Mouse (Mus musculus) skeletal muscle tissue, adult 2 months (tissue): ENCODE data around the gene Gm49369.
"Not testable (repeated sequence)": the region's sequence is repeated elsewhere in the genome, so short reads cannot be mapped to it uniquely, and the experiment has no call there.

Experiments
- DNase-seq: peaks from one replicate; pipeline ENCODE4 v3.0.0-alpha.2; 2012; ENCODE audit warnings: low read depth, low spot score

Gm49369 gene

DNA sequence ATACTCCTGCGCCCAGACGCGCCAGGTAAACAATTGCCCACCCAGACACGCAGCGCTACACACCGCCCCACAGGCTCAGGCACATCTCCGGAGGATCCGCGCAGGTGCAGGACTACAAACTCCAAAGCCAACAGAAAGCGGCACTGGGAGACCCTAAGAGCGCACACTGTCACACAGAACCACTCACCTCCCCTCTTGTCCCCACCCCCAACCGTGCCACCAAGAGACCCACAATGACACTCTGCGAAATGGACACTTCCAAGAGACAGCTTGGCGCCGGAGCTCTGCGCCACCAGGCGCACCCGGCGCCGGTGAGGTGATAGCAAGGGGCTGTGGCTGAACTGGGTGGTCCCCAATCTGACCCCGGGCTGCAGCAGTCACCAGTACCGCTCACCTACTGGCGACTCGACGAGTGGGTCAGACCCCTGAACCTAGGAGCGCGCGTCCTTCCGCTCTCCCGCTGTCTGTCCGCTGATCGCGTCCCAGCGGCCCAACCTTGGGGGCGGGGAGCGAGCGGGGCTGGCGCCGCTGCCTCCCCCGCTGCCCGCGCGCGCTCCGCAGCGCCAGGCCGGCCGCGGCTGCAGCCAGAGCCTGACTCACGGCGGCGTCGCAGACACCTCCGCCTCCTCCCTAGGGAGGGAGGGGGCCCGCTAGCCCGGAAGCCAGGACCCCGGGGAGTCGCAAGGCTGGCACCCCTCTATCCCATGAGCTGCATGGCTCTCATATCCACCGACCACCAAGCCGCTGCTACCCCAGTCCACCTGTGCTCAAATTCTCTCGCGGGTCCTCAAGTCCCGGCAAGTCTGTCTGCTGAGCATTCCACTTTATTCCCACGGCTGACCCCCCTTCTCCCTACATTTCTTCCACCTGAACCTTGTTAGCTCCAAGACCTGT is 10.5 kb downstream of the Gm49369 start:
- no peak for DNase-seq

DNA sequence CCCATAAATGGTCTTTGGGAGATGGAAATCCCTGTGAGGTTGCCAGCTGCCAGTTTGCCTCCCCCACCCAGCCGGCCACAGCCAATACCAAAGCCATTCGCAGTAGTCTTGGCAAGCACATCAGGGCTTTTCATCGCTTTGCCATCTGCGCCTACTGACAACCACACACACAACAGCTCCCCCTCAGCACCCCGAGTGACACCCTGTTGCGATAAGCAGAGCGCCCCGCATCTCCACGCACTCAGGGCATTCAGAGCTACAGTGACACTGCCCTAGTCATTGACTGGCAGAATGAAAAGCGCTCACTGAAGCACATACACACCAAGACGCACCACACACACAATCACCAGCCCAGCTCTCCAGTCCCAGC is 11.1 kb downstream of the Gm49369 start:
- no peak for DNase-seq

DNA sequence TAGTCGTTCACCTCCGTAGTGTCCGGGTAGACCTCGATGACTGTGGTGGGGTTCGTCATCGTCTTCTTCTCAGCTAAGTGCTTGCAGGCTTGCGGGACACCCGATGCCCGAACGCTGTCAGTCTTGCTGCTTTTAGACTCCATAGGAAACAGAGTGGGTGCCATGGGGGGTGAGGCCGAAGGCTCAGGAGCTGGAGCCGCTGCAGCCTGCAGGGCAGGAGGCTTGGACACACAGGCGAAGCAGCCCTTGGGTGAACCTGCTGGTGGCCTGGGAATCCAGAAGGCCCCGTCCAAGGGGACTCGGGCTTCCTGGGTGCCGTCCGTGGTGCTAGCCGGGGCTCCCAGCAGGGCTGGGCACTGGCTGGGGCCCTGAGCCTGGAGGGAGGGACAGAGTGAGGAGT is 11.5 kb downstream of the Gm49369 start:
- DNase-seq: no peak

DNA sequence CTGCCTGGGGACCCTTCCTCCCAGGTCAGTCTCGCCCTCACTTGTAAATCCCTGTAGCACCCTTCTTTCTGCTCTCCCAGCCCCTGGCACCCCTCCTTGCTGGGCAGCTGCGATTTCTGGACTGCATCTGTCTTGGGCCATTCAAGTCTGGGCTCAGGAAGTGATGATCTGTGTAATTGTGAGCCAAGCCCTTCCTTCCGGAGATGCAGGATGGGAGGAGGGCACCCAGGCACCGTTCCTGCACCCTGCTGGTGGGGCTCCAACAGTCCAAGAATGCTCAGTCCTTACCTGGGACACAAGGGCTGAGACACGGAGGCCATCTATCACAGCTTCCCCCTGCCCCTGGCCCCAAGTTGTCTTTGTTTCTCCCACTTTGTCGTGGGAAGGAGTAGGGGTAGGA is 12.6 kb downstream of the Gm49369 start:
- no peak for DNase-seq

DNA sequence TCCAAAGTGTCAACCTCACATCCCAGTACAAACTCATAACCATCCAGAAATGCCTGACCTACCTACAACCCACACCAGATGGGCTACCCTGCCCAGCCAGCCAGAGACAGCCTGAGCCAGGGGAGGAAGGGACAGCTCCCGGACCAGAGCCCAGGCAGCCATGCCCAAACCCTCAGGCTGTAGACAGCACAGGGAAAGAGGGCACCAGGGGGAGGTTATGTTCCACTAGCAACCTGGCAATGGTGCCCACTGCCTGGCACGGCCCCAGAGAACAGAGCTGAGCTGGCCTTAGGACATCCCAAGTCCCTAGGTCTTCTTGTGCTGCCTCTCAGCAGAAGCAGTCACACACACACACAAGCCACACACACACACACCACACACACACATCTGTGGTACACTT is 13.6 kb downstream of the Gm49369 start:
- peak; percentile 82 for DNase-seq

DNA sequence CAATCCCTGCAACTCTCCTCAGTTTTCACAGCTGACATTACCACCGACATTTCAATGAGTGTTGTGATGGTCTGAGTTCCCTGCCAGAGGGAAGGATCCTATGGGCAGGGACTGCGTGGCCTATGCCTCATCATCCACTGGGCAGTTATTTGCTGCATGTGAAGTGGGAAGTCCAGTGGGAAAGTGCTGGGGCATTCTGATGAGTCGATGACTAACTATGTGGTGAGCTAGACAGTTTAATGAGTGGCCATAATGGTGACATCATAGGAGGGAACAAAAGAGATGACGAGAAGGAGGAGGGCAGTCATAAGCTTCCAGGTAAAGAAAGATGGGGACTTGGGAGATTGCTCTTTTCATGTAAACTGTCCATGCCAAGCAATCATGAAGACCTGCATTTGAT is 19.4 kb downstream of the Gm49369 start:
- no peak for DNase-seq

DNA sequence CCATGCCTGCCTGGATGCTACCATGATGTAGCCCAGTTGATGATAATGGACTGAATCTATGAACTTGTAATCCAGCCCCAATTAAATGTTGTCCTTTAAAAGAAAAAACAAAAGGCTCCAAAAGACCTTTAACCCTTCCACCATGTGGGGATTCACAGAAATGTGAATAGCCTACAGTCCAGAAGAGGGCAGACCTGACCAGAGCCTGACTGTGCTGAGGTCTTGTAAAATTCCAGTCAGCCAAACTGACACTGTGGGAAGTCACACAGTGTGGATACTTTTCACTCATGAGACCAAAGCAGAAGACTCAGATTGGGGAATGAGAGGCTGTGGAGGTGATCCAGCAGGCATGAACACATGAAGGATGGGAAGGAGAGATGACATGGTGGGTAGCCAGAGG is 21.7 kb downstream of the Gm49369 start:
- no peak for DNase-seq

DNA sequence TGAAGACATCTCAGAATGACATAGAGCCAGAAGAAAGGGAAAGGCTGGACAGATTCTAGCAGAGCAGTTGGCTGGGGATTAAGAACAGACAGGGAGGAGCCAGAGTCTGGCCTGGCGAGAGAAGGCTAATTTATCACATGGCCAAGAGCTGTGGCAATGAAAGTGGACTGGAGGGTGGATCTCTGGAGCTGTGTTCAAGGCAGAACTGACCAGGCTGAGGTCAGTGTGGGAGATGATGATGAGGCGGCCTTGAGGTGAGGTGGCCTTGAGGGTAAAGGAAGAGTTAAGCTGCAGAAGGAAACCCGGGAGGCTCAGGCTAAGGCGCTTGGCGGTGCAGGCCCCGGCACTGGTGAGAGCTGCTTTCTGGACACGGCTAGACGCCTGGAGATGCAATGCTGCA is 23.3 kb downstream of the Gm49369 start:
- DNase-seq: no peak

DNA sequence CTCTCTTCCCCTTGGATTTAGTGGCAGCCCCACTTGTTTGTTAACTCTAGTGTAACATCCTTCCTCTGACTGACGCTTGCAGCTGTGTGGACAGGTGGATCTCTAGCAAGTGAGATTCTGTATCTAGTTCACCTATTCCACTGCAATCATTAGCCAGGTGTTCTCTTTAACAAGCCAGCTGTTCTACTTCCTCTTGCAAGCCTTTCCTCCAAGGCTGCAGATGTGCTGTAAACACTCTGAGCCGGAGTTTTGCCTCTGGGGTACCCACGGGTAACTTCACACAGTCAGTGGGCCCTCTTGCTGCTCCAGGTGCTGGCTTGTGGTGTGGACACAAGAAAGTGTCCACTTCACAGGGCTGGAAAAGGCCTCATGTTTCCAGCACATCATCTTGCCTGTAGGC is 24.9 kb downstream of the Gm49369 start:
- DNase-seq: no peak

DNA sequence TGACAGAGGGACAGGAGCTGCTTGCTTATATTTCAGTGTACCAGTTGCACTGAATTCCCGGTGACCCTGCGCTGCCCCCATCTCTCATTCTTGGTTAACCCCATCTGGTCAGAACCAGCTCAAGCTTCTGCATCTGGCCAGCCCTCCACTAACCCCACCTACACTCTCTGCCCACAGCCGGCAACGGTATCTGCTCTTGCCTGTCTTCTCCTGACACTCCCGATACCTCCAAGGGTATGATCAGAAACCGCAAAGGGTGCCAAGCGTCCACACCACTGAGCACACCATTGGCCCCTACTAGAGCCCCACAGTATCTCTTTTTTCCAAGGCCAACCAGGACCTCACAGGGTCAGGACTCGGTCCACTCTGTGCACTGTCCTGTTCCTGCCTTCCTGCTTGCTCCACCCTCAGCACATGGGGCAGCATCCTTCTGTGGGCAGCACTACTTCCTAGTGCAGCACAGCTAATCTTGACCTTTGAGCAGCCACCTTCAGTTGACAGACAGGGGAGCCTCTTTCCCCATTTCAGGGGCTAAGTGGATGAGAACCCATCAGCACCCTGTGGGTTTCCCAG is 27.7 kb downstream of the Gm49369 start:
- DNase-seq: no peak

DNA sequence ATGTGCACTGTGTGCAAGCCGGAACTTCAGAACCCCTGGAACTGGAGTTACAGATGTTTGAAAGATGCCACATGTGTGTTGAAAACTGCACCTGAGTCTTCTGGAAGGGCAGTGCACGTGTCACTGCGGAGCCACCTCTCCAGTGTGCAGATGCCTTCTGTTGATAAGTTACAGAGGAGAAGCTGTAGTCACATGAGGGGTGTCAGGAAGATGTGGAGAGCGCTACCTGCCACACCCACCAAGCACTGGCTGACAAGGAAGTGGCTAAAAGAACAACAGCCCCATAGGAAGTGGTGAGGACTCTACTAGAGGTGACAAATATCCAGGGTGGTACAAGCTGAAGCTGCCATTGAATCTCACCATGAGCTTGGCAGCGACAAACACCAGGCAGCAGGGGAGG is 28.6 kb downstream of the Gm49369 start:
- no peak for DNase-seq

DNA sequence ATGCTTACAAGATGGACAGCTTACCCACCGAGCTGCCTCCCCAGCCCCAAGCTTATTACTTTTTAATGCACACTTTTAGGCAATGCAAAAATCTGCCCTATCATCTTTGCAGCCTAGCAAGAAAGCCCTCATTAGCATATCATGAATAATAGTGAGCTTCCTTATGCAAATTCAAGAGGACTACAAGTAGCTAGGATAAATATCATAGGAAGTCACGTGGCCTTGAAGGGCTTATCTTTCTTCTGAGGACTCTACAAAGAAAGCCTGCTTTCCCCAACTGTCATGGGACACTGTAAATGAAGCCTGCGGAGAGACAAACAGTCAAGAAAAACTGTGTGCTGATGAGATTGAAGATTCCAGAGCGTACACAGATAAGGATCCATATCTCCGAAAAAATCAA is 30.9 kb downstream of the Gm49369 start:
- no peak for DNase-seq

DNA sequence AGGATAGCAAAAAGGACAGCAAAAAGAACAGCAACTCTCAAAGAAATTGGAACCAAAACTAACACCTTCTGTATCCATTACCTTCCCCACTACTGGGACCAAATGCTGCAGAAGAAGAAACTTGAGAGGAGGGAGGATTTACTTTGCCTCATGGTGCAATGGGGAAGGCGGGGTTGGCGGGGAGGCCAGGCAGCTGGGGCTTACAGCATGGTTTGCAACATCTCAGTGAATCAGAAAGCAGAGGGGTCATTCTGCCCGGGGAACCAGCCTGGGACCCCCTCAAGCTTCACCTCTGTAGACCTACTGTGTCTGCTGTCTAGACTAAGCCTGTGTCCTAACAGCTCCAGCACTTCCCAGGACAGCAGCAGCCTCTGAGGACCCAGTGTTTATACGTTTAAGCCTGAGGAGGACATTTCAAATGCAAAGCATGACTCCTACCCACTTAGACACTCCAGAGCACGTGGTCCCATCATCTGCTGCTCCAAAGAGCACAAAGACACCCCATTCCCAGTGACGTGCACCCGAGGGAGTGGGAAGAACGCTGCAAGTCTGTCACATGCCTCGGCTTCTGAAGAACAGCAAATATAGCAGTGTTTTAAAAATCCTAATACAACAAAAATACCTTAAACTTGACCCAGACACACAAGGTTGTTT is 33.0 kb downstream of the Gm49369 start:
- peak; percentile 40 for DNase-seq

DNA sequence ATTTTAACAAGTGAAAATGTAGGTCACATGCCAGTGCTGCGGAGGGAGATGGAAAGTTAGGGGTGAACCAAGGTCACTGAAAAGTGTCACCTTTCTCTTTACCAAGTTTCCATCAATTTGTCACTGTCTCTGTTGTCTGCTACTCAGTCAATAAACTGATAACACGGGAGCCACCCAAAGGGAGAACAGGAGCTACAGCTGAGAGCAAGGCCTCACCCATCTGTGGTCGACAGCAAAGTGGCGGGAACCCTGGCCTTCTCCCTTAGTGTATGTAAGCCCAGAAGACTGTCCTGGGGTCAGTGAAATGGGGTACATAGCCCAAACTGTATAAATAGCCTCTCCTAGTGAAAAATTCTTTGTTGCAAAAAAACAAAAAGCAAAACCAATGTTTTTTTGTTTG is 34.9 kb downstream of the Gm49369 start:
- DNase-seq: no peak

DNA sequence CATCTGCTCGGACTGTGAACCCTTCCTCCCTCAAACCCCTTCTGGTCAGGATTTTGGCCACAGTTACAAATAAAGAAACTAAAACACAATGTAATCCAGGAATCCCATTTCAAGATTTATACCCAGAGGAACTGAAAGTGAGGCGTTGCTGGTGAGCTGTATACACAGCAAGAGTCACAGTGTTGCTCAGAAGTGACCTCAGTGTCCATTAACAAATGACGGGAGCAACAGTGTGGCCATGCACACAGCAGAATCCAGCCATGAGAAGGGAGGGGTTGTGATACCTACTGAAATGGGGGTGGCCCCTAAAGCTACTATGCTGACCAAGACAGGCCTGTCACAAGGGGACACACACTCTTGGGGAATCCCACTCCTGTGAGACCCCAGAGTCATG is 40.2 kb downstream of the Gm49369 start:
- no peak for DNase-seq

DNA sequence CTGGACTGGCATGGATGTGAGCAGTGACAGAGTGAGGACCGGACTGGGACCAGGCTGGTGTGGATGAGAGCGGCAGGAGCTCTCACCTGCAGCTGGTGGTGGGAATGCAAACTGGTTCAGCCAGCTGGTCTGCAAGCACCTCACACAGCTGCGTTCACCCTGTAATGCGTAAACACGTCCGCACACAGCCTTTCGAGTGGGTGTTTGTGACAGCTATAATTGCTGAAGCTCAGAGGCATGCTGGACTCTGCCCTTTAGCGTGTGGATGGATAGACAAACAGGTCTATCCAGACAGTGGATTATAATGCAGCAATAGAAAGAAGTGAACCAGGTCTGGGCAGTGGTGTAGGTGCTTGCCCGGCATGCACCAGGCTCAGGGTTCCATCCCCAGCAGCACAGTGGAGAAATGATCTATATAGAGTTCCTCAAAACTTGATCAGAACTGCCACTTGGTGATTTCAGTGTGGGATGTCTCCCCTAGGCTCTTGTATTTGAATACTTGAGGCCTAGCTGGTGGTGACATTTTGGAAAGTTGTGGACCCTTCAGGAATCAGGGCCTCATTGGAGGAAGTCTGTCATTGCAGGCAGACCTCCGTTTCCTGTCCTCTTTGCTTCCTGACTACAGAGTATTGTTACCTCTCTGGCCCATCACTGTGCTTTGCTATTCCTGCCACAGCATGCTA is 40.8 kb downstream of the Gm49369 start:
- DNase-seq: no peak

DNA sequence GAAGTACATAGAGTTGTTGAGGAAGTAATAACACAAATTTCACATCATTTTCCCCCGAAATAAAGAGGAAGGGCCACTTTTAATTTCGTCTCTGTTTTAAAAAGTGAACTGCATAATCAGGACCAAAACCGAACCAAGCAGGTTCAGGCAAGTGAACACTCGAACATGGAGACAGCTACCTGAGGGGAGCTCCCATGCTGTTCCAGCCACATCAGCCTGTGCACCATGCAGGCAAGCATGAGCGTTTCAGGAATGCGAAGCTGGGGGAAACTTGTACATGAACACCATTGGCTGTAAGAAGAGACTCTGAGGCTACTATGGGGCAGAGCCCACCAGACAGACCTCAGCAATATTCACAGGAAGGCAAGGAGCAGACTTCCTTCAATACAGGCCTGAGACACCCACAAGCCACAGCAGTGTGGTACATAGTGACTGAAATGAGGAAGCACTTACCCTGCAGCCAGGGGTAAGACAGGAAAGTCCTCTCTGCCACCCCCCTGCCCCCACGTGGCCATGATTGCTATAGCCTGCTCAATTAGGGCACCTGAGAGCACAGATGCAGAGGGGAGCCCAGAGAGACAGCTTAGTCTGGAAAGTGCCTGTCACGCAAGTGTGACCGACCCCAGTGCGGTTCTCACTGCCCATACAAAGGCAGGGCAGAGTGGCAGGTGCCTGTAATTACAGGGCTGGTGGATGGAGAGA is 42.0 kb downstream of the Gm49369 start:
- no peak for DNase-seq

DNA sequence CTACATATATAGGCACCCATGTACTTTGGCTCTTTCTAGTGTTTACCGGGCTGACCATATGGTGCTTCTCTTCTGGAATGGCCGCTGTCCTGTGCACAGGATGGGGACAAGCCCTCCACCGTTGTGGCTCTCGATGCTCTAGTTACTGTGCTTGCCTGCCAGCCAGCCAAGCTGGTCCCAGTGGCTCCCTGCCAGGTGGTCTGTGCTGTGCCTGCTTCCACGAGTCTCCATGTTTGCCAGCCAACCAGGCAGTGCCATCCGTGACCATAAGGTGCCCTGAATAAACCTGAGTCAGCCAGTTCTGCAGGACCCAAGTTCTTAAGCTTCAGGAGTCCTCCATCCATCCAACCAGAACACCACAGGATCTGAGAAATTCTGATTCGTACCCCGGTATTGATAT is 47.3 kb downstream of the Gm49369 start:
- DNase-seq: no peak

DNA sequence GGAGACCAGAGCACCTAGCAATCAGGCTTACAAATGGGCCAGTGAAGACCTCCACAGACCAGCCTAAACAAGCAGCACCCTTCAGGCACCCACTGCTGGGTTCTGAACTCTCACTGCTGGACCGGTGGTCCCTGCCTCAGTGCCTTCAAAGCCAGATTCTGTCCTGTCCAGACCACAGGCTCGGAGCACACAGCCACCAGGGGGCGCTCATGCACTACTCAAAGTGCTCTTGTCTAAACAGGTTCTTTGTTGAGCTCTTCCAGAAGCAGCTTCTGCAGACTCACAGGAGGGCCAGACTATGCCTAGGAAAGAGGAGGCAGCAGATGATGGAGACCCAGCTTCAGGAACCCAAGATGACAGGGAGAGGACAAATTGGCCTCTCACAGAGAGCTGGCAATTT is 48.2 kb downstream of the Gm49369 start:
- peak; percentile 80 for DNase-seq

DNA sequence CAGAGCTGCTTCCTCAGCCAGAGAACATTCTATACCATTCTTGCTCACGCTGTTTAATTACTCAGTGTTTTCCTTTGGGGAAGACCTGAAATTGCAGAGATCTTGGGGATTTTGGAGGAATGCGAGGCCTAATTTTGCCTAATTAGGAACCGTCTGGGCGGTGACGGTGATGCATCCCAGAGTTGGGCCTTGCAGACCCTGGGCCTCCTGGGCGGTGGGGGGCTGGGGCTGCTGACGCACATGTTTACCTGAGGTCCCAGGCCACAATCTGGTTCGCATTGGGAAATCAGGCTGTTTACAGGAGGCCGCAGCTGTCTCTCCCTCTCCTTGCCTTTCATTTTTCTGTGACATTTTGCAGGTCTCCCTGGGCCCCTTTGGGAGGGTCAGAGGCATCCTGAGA is 49.7 kb downstream of the Gm49369 start:
- DNase-seq: not testable (repeated sequence)

DNA sequence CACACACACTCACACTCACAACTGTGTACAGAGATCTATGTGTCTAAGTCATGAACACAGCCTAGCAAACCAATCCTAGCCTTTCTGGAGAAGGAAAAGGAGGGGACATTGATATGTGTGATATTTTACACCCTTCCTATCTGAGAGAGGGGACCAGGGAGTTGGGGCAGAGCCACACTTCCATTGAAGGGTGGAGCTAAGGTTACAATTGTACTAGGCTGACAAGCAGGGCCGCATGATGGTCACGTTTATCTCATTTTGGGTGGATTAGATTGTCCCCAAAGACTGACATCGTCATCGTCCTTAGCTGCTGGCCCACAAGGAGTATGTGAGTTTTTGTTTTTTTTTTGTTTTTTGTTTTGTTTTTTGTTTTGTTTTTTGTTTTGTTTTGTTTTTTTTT is 51.2 kb downstream of the Gm49369 start:
- no peak for DNase-seq

DNA sequence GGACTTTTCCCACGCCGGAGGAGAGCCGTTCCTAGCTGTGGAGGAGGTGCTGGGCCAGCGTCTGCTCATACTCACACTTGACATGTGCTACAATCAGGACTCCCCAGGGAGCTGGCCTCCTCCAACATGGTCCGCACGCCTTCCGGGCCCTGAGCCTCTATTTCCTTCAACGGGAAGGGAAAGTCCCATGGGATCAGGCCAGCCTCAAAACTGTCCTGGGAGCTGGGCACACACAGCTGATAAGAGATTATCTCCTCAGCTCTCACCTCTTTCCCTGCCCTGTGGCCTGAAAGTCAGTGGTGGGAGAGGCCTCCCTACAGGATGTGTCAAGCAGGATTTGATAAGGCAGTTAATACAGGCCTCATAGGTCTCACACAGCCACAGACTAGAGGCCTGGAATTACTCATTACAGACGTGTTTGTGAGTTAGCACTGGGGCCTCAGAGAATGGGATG is 52.2 kb downstream of the Gm49369 start:
- peak; percentile 36 for DNase-seq
